Mouse (Mus musculus) monocyte, adult 2 months (primary cell): ENCODE data around the gene Magi1.

Experiments
- DNase-seq, 2 experiments: peaks; one replicate each; pipeline ENCODE4 v3.0.0; 2022; ENCODE audit warnings: low spot score in 2 of 2, low read depth in 1 of 2

Gene Magi1

DNA sequence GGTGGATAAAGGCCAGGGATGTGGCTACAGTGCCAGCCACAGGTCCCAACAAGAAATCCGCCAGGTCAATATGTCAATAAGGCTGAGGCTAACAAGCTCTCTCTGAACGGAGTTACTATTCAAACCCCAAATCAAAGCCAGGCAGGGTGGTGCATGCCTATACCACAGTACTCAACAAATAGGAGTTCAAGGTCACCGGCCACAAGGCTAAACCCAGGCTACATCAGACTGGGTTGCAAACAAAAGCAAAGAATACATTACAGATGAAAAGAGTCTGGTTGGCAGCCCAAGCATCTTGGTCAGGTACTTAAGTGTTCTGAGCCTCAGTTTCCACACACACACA, 25.9 kb downstream of the Magi1 start:
- no peak for DNase-seq

DNA sequence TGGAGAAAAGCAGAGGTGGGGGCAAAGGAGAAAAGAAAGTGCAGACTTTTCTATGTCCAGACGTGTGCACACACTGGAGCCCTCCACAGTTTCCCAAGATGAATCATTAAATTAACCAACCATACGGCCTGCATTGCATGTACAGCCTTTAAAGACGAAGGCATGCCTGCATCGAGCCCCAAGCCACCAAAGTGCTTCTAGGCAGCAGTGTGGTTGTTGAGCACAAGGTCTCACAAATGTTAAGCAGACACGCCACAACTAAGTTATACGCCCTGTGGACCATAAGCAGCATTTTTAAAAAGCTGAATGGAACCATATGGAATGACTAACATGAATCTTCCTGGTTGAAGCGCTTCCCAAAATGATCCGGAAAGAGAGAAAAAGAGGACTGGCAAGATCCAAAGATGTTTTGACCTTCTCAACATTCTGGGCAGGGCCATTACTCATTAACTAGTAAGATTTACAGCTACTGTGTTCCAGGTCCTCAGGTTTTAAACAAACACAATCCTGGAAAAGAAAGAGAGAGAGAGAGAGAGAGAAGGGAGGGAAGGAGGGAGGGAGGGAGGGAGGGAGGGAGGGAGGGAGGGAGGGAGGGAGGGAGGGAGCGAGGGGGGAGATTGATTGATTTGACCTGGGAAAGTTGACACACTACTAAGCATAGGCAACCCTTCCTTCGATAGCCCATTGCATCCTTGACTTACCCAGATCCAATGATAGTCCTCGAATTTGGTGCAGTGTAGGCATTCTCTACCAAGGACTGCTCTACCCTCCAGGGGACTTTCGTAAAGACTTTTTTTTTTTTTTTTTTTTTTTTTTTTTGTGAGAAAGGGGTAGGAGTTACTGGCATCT, 26.5 kb downstream of the Magi1 start:
- DNase-seq: no peak

DNA sequence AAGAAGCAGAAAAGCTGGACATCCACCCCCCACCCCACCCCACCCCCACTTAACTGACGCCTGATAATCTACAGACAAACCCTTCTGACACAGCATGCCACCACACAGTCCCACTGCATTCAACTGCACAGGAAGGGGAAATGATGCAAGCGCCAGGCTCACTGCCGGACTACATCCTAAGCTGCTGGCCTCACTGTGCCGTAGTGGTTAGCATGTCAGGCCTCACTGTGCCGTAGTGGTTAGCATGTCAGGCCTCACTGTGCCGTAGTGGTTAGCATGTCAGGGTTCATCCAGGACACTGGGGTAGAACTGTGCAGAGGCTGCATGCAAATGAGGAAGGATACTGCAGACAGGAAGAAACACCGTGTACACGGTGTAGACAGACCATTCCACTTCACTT, 29.8 kb downstream of the Magi1 start:
- no peak for DNase-seq

DNA sequence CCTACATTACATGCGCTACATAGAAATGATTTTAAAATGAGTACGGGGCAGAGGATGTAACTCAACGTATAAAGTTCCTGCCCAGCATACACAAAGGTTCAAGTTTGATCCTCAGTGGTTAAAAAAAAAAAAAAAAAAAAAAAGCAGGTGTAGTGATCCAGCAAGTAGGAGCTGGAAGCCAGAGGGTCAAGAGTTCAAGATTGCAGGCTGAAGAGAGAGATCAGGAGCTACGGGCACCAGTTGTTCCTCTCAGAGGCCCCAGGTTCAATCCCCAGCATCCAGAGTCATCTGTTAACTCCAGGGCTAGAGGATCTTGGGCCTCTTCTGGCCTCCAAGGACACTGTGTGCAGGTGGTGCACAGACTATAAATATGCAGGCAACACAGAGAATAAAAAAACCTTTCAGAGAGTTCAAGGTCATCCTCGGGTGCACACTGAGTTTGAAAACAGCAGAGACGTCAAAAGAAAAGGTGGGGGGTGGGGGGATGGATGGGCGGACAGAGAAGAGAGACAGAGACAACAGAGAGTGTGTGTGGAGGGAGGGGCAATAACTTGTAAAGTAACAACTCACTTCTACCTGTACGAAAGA, 32.3 kb downstream of the Magi1 start:
- no peak for DNase-seq

DNA sequence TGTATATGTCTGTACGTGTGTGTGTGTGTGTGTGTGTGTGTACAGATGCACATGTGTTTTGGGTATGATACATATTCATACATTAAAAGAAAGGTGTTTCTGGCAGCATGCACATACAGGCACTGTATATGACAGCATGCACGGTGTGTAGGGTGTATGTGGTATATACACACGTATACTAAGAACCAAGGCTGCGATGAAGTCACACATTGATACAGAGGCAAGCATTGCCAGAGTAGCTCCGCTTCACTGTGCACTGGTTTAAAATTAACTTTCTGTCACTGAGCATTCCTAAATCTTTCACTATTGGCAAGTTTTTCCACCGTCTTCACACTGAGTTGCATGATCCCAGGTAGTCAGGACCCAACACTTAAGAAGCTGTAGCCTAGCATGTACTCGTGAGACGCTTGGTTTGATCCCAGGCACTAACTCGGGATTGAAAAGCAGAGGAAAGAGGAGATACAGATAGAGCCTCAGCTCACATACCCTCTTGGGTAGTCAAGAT, 34.4 kb downstream of the Magi1 start:
- no peak for DNase-seq

DNA sequence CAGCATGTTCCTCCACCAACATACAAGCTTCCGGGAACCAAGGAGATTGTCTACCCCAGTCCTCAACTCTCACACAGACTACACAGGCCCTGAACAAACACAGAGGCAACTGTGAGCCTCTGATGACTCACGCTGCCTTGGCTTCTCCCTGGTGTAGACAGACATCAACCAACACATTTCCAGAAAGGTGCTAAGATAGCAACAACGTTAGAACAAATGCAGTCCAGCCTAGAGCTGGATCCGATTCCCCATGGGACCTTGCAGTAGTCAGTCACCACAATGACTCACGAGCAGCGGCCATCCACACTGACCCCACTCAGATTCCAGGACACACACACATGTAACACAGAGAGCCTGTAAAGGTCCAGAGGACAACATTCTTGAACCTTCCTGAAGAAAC, 42.5 kb downstream of the Magi1 start:
- no peak for DNase-seq

DNA sequence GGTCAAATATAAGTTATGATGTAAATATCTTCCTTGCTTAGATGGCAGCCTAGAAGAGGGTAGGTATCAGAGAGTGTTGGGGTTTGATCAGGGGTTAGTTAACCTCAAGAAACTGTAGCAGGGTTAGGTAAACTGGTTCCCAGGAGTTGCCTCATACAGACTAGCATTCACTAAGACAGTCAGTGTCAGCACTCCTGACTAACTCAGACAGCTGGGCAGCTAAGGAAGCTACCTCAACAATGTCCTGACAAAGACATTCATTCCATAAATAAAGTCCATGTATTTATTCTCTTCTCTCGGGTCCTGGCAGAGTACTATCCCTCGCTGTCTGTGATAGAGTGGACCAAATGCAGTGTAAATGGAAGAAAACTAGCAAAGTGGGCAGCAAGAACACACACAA, 45.1 kb downstream of the Magi1 start:
- DNase-seq: no peak

DNA sequence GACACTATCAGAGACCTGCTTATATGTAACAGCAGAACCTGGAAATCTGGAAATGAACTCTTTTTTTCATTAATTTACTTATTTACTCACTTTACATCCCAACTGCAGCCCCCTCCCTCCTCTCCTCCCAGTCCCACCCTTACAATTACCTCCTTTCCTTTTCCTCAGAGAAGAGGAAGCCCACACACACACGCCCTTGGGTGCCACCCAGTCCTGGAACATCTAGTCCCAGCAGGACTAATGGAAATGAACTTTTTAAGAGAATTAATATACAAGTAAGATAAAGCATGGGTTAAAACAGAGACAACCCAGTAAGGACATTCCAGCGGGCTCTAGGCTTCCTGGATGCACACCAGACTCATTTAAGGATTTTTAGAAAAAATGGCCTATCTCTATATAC, 46.8 kb downstream of the Magi1 start:
- DNase-seq: no peak

DNA sequence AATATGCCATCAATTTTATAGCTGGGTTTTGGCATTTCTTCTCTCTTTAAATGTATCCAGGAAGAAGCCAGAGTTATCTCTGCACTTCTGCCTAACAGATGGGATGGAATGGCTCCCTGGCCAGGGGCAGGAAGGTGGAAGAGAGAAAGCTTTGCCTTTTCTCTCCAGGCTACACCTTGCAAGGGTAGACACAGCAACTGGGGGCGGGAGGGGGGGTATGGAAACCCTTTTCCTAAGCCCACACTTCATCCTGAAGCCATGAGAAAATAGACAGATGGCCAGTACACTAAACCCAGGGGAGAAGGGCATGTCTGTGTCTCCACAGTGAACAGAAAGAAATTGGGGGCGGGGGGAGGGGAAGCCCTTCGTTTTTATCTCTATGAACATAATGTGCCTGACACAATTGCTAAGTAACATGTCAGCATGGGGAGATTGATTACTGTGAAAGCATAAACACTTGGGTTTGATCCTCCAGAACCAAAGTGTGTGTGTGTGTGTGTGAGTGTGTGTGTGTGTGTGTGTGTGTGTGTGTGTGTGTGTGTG, 51.4 kb downstream of the Magi1 start:
- DNase-seq: no peak

DNA sequence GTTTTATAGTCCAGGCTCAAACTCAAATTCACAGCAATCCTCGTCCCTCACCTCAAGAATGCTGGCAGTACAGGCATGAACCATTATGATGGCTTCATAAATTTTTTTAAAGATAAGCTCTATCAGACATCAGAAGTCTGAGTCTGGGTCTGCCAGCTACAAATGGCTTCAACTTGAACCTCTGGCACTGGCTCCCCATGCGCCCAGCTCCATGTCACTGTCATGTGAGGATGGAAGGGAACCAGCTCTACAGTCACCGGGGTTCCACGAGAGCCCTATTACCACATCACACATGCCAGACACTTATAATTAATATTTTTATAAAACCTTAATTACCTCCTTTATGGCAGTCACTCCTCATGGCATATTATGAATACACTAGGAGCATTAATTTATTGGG, 51.9 kb downstream of the Magi1 start:
- DNase-seq: no peak

DNA sequence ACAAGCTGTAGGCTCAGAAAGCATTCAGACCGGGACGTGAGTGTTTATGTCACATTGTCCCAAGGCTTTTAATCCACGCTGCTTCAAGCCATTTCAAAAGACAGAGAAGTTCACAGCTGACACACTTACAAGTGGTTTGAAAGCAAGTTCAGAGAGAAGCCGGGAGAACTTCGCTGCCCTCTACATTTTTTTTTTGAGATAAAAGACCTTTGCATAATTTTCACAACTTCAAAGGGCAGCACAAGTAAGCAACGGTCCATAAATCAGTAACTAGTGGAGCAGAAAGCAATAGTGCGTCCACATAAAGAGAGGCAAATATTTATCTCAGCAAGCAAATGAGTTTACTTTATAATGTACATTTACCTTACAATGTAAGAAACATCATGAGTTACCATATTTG, 52.4 kb downstream of the Magi1 start:
- DNase-seq: no peak

DNA sequence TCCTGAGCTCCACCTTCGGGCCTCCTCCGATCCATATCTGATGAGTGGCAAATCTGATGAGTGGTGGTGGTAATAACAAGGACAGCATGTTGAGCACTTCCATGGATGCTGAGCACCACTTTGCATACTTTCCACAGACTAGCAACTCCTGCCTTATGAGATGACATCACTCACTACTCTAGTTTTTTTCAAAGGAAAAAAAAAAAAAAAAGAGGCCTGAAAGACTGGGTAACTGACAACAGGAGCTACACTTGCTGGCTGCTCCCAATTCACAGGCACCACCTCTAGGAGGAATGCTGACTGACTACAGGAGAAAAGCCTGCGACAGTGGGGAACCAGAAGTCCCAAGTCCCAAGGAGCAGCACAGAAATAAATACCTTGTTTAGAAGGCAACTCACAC, 52.8 kb downstream of the Magi1 start:
- DNase-seq: no peak

DNA sequence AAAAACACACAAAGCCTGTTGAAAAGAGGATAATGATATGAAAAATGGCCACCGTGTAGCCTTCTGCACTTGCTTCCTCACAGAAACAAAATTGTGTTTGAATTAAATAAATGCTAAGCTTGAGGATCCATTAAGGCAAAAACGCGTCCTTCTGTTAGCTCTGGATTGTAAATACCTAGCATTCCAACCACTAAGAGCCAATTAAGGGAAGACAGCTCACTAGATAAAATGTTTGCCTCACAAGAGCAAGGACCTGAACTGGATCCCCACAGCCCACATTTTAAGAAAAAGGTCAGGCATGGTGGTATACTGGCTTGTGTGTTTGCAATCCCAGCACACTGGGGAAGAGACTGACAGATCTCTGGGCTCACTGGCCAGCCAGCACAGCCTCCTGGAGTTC, 53.6 kb downstream of the Magi1 start:
- DNase-seq: no peak

DNA sequence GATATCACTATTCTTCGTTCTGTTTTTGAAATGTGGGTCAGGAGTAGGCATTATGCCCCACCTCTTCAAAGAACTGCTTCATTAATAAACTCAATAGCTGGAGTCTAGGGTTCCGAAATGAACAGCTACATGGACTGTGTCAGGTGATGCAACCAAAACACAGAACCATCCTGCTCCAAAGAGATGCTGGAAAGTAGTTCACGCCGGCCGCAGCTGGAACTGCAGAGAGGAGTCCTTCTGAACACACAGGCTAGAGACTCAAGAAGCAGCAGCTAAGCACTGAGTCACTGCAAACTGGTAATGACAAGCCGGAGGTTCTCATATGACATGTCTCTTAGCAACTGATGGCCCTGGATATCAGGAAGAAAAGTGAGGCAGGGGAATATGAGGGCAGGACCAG, 57.5 kb downstream of the Magi1 start:
- no peak for DNase-seq

DNA sequence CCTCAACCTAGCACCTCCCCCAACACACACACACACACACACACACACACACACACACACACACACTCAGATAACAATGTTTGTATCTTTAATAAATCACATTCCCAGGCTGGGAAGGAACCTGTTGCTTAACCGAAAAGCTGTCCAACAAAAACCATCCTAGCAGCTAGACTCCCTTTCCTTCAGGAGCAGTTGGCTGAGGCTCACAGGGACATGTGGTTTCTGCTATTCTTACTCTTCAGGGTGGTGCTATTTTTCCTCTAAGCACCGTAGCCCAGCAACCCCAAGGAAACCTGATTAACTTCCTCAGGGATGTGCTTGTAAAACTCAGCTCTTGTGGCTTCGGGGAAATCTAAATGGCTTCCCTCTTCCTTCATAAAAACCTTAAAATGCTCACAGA, 57.9 kb downstream of the Magi1 start:
- DNase-seq: no peak

DNA sequence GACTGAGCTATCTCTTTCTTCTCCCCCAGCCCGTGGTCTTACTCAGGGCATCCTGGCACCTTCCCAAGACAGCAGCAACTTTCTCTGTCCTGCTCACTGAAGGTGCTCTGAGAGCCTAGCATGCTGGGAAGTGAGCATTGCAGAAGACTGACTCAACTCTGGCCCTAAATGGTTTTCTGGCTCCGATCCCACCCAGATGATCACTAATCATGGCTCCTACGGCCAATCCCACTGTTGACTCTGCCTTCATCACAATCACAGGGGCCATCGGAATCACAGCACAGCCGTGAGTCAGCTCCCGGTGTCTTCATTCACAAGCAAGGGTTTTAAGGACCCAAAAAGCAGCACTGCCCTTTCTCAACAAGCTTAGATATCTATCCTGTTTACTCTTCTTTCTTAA, 58.6 kb downstream of the Magi1 start:
- DNase-seq: no peak

DNA sequence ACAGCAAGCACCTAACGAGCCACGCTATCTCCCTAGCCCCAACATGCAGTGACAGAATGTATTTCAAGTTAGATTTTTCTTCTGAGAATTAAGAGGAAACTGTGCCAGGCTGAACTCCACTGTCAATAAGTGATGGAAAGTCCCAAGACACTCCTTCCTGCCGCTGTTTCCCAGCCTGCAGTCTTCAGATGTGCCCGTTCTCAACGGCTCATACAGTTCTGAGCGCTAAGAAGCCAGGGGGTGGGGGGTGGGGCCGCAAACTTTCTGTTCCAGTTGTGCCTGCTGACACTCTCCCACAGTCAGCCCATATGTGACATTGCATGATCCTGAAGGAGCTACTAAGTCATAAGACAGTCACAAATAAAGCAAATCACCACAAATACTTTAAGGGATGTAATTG, 61.5 kb downstream of the Magi1 start:
- no peak for DNase-seq

DNA sequence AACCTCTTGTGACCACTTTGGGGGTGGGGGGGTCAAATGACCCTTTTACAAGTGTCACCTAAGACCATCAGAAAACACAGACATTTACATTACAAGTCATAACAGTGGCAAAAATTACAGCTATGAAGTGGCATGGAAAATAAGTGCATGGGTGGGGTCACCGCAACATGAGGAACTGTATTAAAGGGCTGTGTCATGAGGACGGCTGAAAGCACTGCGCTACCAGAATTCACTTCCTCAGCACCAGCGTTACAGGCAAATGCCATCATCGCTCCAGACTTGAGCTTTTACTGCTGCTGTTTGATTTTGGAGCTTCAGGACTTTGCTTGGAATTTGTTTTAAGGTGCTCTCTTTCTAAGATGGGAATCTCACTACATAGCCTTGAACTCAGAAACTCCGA, 62.0 kb downstream of the Magi1 start:
- DNase-seq: no peak

DNA sequence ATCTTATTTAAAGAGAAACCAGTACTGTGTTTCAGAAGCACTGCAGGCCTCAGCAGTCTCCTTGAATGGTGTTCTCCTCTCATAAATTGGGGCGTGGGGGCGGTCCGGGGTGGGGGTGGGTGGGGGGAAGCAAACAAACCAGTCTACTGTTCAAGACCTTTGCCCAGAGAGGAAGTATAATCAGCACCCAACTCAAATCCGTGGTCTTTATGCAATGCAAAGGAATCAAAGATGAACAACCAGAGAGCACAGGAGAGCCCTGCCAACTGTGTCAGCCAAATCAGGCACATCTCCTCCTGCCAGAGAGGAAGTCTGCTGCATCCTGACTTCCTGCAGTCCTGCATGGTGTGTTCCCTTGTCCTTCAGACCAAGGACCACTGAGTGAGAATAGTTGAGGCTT, 65.6 kb downstream of the Magi1 start:
- DNase-seq: no peak

DNA sequence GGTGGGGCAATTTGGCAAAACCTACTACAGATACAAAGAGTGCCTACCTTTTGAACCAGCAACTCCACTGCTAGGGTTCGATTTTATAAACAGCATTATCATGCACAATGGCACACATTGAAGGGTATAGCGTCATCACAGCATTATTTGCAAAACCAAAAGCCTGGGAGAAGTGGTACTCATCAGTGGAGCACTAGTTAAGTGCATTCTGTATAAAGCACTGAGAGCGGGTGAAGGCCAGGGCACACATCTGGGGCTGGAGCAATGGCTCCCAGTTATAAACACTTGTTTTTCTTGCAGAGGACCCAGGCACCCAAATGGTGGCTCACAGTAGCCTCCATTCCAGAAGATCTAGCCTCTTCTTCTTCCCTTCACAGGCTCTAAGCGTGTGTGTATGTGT, 67.9 kb downstream of the Magi1 start:
- no peak for DNase-seq

DNA sequence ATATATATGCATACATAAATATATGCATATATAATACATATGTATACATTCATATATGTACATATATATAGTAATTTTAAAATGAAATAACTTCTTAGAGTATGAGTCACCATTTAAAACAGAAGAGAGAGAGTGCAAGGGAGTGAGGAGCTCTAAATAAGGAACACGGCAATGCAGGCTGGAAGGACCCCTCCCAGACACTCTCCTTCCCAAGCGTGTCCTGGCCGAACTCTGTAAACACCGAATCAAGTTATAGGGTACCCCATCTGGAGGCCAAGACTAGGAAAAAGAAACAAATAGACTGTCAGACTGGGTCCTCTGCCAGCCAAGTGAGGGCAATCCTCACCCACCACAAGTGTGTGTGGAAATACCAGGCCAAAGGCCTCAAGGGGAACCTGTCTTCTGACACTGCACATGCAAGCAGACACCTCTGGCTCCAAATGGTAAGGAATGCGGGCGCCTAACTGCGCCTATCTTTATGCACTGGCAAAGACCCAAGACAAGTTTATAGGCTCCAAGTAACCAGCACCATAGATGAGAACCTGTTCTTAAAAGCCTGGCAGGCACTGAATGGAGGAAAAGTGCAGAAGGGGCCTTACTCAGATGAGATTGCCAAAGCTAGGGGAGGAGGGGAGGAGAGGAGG, 68.7 kb downstream of the Magi1 start:
- DNase-seq: no peak

DNA sequence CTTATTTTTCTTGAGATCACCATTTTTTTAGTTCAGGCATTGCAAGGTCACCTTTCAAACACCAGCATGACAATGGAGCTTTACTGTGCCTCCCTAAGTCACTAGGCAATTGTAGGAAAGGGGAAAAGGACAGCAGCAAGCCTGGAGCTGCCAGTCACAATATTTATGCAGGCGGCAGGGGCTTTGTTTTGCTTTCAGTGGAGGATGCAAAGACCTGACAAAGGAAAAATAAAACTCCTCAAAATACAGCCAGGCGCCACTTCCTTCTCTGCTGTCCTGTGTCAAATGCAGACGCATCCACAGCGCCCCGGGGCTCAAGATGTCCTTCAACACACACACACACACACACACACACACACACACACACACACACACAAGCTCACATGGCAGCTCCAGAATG, 77.8 kb downstream of the Magi1 start:
- DNase-seq: no peak
